Mouse (Mus musculus): ENCODE results near the gene Pias4. TPM values are rescaled to one million over a fixed set of nuclear protein-coding genes. Genes with fewer than 3 reads are reported as not detected.
"Not testable (repeated sequence)": the region's sequence is repeated elsewhere in the genome, so short reads cannot be mapped to it uniquely, and the experiment has no call there.

The Pias4 gene
- total RNA-seq, 2 experiments from 2014 or later, result 16.5 to 16.9 TPM

DNA sequence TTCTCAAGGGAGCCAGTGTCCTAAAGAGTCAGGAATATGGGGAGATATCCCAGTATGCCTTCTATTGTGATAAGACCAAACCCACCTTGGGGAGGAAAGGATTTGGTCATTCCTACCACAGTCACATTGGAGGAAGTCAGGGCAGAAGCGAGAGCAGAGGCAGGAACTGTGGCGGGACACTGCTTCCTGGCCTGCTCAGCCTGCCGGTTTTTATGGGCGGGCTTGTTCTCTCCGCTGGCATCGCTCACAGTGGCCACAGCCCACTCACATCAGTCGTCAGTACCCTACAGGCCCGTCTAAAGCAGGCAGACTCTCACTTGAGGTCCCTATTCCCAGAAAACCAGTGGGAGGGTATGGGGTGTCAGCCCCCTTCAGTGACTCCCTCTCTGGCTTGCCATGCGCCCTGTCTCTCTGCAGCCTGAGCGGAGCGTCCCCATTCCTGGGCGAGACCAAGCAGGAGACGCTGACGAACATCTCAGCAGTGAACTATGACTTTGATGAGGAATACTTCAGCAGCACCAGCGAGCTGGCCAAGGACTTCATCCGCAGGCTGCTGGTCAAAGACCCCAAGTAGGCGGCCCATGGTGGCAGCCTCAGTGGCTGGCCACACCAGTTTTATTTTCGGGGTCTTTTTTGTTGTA lies 23.7 kb upstream of the Pias4 start:
- DNase-seq, result peak; percentile 35 to 57

- peak in 1 of 2 experiments; percentile 13 for DNase-seq
These were observed 23.2 kb upstream of the Pias4 start for GRCm38 (mm10) chr10:81190912-81191321.

- peak in 1 of 2 experiments; percentile 28 for DNase-seq
These were observed 22.7 kb upstream of the Pias4 start for GRCm38 (mm10) chr10:81190236-81190911.

- peak in 1 of 2 experiments; percentile 10 for DNase-seq
These were observed 22.1 kb upstream of the Pias4 start for GRCm38 (mm10) chr10:81189821-81190220.

DNA sequence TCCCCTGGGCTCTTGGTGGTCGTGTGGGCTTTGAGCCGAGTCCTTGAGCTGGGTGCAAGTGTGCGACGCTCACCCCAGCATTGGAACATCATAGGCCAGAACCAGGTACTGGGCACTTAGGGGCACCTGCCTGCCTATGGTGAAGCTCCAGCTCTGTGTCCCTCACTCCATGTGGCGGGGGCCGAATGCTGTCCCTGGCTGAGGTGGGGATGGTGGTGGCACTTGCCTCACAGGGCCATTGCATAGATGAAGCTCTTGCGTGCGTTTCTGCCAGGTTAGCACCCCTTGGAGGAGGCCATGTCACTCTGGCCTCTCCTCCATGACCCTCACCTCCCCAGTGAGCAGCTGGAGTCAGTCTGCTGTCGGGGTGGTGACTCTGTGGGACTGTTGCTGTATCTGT lies 19.4 kb upstream of the Pias4 start:
- no peak for DNase-seq

- no peak for DNase-seq
These were observed 17.0 kb upstream of the Pias4 start for GRCm38 (mm10) chr10:81184765-81185164.

DNA sequence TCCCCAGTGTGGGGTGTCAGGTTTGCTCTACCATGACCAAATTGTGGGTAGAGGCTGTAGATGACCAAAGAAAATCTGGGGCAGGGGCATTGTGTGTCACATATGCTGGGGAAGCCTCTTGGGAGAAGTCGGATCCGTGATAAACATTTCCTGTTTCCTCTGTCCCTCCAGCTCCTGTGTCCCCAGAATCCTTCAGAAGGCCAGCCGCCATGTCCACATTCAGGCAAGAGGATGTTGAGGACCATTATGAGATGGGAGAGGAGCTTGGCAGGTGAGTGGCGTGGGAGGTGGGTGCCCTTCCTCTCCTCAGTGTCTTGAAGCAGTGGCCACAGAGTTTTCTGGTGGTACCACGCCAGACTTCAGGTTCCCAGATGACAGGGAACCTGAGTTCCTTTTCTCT lies 16.1 kb upstream of the Pias4 start, which contains the start of gene 4930442H23Rik:
Gene 4930442H23Rik, minus strand, starts transcription at position 45 of the 400 bp plus-strand sequence.
- no peak for DNase-seq

DNA sequence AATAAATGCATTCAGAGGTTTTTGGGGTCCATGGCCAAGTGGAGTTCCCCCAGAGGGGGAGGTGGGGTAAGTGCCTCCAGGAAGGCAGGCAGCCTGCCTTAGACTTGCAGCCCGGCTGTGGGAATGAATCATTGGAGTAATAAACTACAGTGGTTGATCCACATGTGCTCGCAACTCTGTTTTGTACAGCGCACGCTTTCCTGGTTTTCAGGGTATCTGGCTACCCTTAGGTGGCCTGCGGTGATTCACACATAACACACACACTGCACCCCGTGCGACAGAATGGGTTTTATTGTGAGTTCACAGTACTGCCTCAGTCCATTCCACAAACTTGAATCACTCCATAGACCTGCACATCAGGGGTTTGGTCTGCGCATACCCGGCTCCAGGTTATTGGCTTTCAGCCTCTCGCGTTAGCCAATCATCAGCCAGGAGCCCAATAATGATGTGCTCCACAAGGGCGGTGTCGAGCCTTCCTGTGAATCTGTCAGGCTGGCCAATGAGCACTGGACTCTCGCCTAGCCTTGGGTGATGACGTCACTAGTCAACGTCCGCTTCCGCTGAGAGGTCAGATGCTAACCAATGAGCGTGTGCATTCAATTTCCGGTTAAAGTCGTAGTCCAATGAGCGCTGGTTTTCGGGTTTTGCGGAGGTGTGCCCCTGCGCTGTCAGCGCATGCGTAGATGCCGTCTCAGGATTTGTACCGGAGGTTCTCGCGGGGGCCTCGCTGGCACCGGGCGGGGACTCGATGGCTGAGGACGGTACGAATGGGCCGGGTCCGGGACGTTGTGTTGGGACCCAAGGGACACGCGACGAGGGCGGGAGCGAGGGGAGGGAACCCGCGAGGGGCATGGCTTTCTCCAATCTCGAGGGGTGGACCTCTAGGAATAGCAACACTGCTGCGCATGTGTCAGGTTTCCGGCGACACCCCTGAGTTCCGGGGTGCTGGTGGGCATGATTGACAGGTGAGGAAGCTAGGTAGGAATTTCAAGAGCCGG lies 14.9 kb upstream of the Pias4 start, which contains the start of gene Dapk3:
Gene Dapk3, plus strand, starts transcription at position 670 of the 998 bp plus-strand sequence.
- peak; percentile 96 to 98 for DNase-seq

GRCm38 (mm10) chr10:81181860-81182259 lies 14.1 kb upstream of the Pias4 start:
- DNase-seq, result peak in 1 of 2 experiments; percentile 28

- no peak for DNase-seq
These were observed 13.2 kb upstream of the Pias4 start for GRCm38 (mm10) chr10:81180946-81181345.

GRCm38 (mm10) chr10:81179451-81180342 lies 12.0 kb upstream of the Pias4 start:
- peak in 1 of 2 experiments; percentile 12 for DNase-seq

DNA sequence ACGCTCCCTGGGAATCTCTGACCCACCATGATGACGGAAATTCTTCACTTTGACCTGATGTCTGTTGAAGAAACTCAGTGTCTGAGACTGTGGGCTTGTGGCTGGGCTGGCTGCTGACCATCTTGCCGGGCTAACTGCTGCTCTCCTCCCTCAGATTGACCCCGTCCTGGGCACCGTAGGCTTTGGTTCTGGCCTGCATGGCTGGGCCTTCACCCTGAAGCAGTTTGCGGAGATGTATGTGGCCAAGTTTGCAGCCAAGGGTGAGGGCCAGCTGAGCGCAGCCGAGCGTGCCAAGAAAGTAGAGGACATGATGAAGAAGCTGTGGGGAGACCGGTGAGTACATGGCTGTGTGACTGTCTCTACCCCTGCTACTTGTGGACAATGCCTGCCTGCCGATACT lies 11.2 kb upstream of the Pias4 start:
- DNase-seq, result no peak

DNA sequence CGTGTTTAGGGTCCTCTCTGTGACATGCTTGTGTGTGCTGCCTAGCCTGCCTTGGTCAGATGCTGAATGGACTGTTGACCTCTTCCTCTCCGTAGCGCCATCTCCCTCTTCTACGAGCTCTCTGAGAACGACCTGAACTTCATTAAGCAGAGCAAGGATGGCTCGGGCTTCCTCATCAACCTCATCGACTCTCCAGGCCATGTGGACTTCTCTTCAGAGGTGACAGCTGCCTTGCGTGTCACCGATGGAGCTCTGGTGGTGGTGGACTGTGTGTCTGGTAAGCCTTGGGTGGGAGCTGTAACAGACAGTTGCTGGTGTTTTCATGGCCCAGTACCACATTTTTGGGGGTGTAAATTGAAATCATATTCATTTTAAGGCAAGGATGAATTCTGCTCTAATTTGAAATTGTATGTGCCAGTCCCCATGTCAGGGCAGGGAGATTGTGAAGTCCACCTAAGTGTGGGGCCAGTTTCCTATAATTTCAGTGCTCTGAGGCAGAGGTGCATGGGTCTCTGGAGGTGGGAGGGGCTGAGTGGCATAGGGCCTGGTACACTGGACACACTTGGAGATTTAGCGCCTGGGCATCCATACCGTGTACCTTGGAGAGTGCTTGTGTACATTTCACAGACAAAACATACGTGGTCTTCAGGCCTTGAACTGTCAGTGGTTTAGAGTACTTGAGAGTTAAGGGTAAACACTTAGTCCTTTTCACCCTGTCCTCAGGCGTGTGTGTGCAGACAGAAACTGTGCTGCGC lies 10.4 kb upstream of the Pias4 start:
- peak; percentile 31 to 55 for DNase-seq

DNA sequence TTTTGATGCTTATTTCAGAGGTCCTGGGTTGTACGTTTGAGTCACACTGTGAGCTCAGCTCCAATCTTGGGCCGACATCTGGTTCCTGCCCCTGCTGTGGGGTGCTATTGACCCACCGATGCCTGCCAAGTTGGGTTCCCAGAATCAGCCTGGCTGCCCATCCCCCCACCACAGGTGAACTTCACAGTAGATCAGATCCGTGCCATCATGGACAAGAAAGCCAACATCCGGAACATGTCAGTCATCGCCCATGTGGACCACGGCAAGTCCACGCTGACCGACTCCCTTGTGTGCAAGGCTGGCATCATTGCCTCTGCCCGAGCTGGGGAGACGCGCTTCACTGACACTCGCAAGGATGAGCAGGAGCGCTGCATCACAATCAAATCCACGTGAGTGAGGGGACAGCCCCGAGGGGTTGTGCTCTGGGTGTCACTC lies 9.8 kb upstream of the Pias4 start:
- peak in 1 of 2 experiments; percentile 68 for DNase-seq

DNA sequence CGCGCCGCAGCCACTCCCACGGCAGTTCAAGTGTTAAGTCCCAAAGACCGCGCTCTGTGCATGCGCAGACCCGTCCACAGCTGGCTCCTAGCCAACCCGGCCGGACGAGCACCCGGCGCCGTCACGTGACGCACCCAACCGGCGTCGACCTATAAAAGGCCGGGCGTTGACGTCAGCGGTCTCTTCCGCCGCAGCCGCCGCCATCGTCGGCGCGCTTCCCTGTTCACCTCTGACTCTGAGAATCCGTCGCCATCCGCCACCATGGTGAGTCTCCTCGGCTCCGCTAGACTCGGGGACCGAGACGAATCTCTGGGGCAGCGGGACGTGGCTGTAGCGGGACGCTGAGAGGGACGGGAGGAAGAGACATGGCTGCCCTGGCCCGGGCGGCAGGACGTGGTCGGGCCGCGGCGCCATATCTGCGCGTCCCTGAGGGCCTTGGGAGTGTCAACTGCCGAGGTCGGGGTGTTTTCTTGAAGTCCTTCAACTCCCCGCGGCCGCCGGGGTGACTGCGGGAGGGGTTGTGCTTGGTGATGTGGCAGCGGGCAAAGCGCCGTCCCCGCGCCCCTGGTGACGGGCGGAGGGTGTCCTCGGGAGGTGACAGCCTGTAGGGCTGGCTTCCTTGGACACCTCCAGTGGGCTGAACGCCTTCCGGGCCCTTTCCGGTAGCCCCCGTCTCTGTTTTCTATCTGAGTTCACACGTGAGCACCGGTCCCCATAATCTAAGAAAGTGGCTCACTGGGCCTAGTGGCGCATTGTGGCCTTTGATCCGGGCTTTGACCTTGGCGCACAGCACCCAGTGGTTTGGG lies 8.9 kb upstream of the Pias4 start, which contains the start of gene Eef2:
Gene Eef2, plus strand, starts transcription at position 166 of the 806 bp plus-strand sequence.
- peak; percentile 98 to 99 for DNase-seq

DNA sequence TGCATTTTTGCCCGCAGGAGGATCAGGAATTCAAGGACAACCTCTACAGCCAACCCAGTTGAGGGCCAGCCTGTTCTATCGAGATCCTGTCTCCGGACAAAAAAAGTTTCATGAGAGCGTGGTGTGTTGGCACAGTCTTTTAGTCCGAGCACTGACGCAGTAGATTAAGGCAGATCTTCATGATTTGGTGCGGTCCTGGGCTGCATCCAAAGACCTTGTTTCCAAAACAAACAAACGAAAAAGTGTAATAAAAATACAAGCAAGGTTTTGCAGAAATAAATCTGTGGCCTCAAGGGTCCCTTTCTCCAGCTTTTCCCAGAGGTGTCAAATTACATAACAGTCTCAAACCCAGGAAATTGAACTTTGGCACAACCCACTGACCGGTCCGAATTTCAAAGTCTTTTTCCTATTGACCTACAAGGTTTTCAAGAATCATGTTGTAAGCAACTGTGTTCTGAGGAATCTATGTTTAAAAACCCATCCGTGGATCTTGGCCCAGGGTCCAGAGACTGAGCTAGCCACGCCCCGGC lies 8.3 kb upstream of the Pias4 start:
- DNase-seq, result no peak

GRCm38 (mm10) chr10:81175345-81175701 lies 7.6 kb upstream of the Pias4 start:
- DNase-seq, result not testable (repeated sequence)

DNA sequence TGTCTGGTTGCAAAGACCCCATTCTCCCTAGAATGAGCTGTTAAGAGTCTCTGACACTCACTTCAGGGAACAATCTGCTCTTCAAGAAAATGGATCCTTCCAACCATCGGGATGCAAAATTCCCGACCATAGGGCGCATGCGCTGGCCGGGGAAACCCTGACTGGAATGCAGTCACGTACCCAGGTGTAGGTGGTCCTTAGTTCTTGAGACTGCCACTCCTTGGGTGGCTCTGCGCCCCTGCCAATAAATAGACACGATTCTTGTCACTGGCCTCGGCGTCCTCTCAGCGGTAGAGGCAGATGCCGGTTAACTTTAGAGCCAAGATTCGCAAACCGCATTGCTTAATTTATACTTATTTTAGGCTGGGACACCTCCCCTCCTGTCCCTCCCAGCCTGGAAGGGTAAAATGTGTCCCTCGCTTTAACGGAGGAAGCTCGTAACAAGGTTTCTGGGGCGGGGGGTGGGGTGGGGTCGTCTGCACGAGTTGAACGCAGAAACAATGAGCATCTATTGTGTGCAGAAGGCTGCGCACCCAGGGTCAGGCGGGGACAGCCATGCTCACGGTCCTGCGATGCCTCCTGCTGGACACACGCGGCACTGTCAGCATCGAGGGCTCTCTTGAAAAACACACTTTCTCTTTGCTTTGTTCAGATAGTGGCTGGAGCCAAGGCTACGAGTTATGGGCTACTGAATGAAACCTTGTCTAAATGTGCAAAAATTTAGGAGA lies 7.1 kb upstream of the Pias4 start:
- peak; percentile 88 to 94 for DNase-seq
